In genomic region chr8:116945169-116945910, GRCm38 (mm10) we compare ENCODE assay signal across 13 mouse cellular contexts. TPM values are rescaled to one million over a fixed set of nuclear protein-coding genes. Genes with fewer than 3 reads are reported as not detected.
A peak's percentile ranks its signal among the peaks of the same experiment; 100 is the strongest.
DNase-seq lines count a peak whose midpoint lies in the region; ATAC-seq and TF ChIP-seq lines count a peak whose summit lies in the region.
"Had no signal": no experiment of that assay in that cellular context is flagged by ENCODE, and none has a peak within 500 bp of the region (broad histone marks: within the 10 kb centered on the region; RNA-seq: fewer than 3 reads in every experiment).

No protein-coding gene starts in this region.

- 0 out of 2 replicates have a peak overlapping the region, but pooled peaks have one; percentile 70 for H3K27ac ChIP-seq in gastrocnemius, adult 2 months
- H3K27ac ChIP-seq in layer of hippocampus, adult 2 months, result peak overlapping the region; percentile 68; the same call in 1 of the 2 replicates
- peak overlapping the region; percentile 52; the same call in 1 of the 2 replicates for H3K27ac ChIP-seq in ES-E14 (ENCODE audit: insufficient read depth, low read depth, low read length, poor library complexity, severe bottlenecking)
- peak overlapping the region; percentile 79 for H3K27ac ChIP-seq in liver, embryonic 13.5 days
- H3K27ac ChIP-seq: forebrain, embryonic 13.5 days; limb, embryonic 15.5 days; stomach, postnatal 0 days had no signal

- WGBS in liver, embryonic 13.5 days (ENCODE audit: insufficient replicate concordance), result 28% methylated on average over 9 of the region's 9 CpGs

- TF ChIP-seq CTCF in gastrocnemius, adult 2 months (IDR thresholded peaks at IDR 0.05), result no peak
- no peak for TF ChIP-seq CTCF in layer of hippocampus, adult 2 months (conservative IDR thresholded peaks at IDR 0.05)

- no peaks in the 10 kb centered on the region for H3K27me3 ChIP-seq in liver, embryonic 13.5 days
- H3K27me3 ChIP-seq: forebrain, embryonic 13.5 days; limb, embryonic 15.5 days had no signal

- DNase-seq in gastrocnemius, adult 2 months, result no peak
- no peak for DNase-seq in gastrocnemius, postnatal 36 days
- DNase-seq in layer of hippocampus, adult 2 months (ENCODE audit: low spot score in 2 of 2), result no peak
- DNase-seq in layer of hippocampus, postnatal 36 days, result no peak
- no peak for DNase-seq in ES-E14 (ENCODE audit: low read depth, low spot score)
- DNase-seq in liver, embryonic 13.5 days, result peak; percentile 65
- no peak for DNase-seq in urinary bladder, postnatal 25 days (ENCODE audit: low spot score)
- no peak for DNase-seq in cerebellum, adult 11-12 months
- DNase-seq: cerebellum, adult 18-20 months; kidney, postnatal 14 days had no signal

- H3K4me1 ChIP-seq in ES-E14 (ENCODE audit: control insufficient read depth in 2 of 2, insufficient read depth in 2 of 2, low read length in 2 of 2, poor library complexity in 1 of 2), result peaks cover 0 to 27% of the 10 kb centered on the region in 2 experiments; a peak in 3 of 4 replicates
- H3K4me1 ChIP-seq in liver, embryonic 13.5 days (replicated peaks), result peaks cover 61% of the 10 kb centered on the region

- ATAC-seq in liver, embryonic 13.5 days (ENCODE audit: low read depth), result peak; percentile 74
- ATAC-seq: forebrain, embryonic 13.5 days had no signal

- in situ Hi-C loops in ES-E14 (cut with MboI; ENCODE audit: low sequenced_read_pairs in 2 of 2, unreplicated experiment in 2 of 2), result no loop called here

- no peak overlapping the region for H3K4me3 ChIP-seq in gastrocnemius, adult 2 months
- no peak overlapping the region for H3K4me3 ChIP-seq in layer of hippocampus, adult 2 months
- no peak overlapping the region; a peak in 1 of 4 replicates for H3K4me3 ChIP-seq in ES-E14 (ENCODE audit: insufficient read depth in 1 of 2, low read depth in 1 of 2, low read length in 2 of 2, poor library complexity in 1 of 2, severe bottlenecking in 1 of 2)
- peak overlapping the region; percentile 98 for H3K4me3 ChIP-seq in liver, embryonic 13.5 days (replicated peaks)

- peak overlapping the region; percentile 98 for H3K4me2 ChIP-seq in liver, embryonic 13.5 days

- intact Hi-C loops in gastrocnemius, adult 2 months (cut with DNase I), result no loop called here
- intact Hi-C loops in gastrocnemius, postnatal 36 days (cut with DNase I), result no loop called here

- peak overlapping the region; percentile 8; the same call in 1 of the 2 replicates for H3K9ac ChIP-seq in ES-E14 (ENCODE audit: insufficient read depth, low read depth, low read length, poor library complexity, severe bottlenecking)
- peak overlapping the region; percentile 90 for H3K9ac ChIP-seq in liver, embryonic 13.5 days

- H3K36me3 ChIP-seq in ES-E14 (ENCODE audit: control insufficient read depth, insufficient read depth, low read length, poor library complexity, severe bottlenecking), result peaks cover 5% of the 10 kb centered on the region
- peaks cover 14% of the 10 kb centered on the region for H3K36me3 ChIP-seq in liver, embryonic 13.5 days

- no peaks in the 10 kb centered on the region for H3K9me3 ChIP-seq in ES-E14 (ENCODE audit: control insufficient read depth, insufficient read depth, low read depth, low read length)
- no peaks in the 10 kb centered on the region for H3K9me3 ChIP-seq in liver, embryonic 13.5 days (replicated peaks)
- H3K9me3 ChIP-seq: forebrain, embryonic 13.5 days; limb, embryonic 15.5 days had no signal

TF ChIP-seq in ES-E14, 5 proteins besides CTCF, POLR2A, EP300 and RAD21:
- TF ChIP-seq ZC3H11A (IDR thresholded peaks at IDR 0.05; ENCODE audit: borderline replicate concordance, low read depth, low read length), result no peak
- no peak for TF ChIP-seq HCFC1 (IDR thresholded peaks at IDR 0.05; ENCODE audit: borderline replicate concordance, insufficient read depth, low read length)
- TF ChIP-seq MAFK (IDR thresholded peaks at IDR 0.05; ENCODE audit: insufficient read depth, low read depth, low read length), result no peak
- TF ChIP-seq CHD2 (IDR thresholded peaks at IDR 0.05; ENCODE audit: low read depth, low read length), result no peak
- no peak for TF ChIP-seq ZNF384 (IDR thresholded peaks at IDR 0.05; ENCODE audit: low read depth, low read length)
TF ChIP-seq in ES-E14: peak in this region for 0.

RNA-seq across cellular contexts. Expression of gene Atmin, which starts 2.1 kb away (rescaled TPM):
- total RNA-seq in gastrocnemius, adult 2 months (2021), result 10 to 100 TPM; 22.5 to 23.1 TPM
- total RNA-seq in gastrocnemius, postnatal 36 days (2021), result 10 to 100 TPM; 16.9 to 18.9 TPM
- total RNA-seq in layer of hippocampus, adult 2 months (2021), result 10 to 100 TPM; 41.6 to 42.2 TPM
- 10 to 100 TPM; 37.7 to 39.9 TPM for total RNA-seq in layer of hippocampus, postnatal 36 days (2021)
- 19.9 and 21.1 TPM in 2 replicates for total RNA-seq in ES-E14 (2012; rRNA removed)
- polyA plus RNA-seq in liver, embryonic 13.5 days (2015; fragmentation: Nextera tagmentation; extraction: Ambion mirVana), result 4.6 and 5.2 TPM in 2 replicates

RNA-seq across cellular contexts. Expression of gene Cenpn, which starts 23.8 kb away (rescaled TPM):
- under 1 TPM; 0.43 to 0.50 TPM for total RNA-seq in gastrocnemius, adult 2 months (2021)
- total RNA-seq in gastrocnemius, postnatal 36 days (2021), result under 1 TPM; 0.56 to 0.64 TPM
- 1 to 10 TPM; 1.5 to 1.7 TPM for total RNA-seq in layer of hippocampus, adult 2 months (2021)
- total RNA-seq in layer of hippocampus, postnatal 36 days (2021), result 1 to 10 TPM; 1.0 to 1.4 TPM
- 27.1 and 30.2 TPM in 2 replicates for total RNA-seq in ES-E14 (2012; rRNA removed)
- polyA plus RNA-seq in liver, embryonic 13.5 days (2015; fragmentation: Nextera tagmentation; extraction: Ambion mirVana), result 33.2 and 36.2 TPM in 2 replicates

RNA-seq across cellular contexts. Expression of gene Cmc2, which starts 24.1 kb away (rescaled TPM):
- total RNA-seq in gastrocnemius, adult 2 months (2021), result 10 to 100 TPM; 23.6 to 30.6 TPM
- total RNA-seq in gastrocnemius, postnatal 36 days (2021), result 10 to 100 TPM; 23.1 to 30.7 TPM
- total RNA-seq in layer of hippocampus, adult 2 months (2021), result 10 to 100 TPM; 11.9 to 13.5 TPM
- total RNA-seq in layer of hippocampus, postnatal 36 days (2021), result 10 to 100 TPM; 13.2 to 16.0 TPM
- 24.4 and 33.4 TPM in 2 replicates for total RNA-seq in ES-E14 (2012; rRNA removed)
- polyA plus RNA-seq in liver, embryonic 13.5 days (2015; fragmentation: Nextera tagmentation; extraction: Ambion mirVana), result 89.0 and 93.9 TPM in 2 replicates

RNA-seq across cellular contexts. Expression of gene 1700030J22Rik, which starts 33.4 kb away (rescaled TPM):
- under 1 TPM; 0.10 to 0.33 TPM for total RNA-seq in gastrocnemius, adult 2 months (2021)
- total RNA-seq in gastrocnemius, postnatal 36 days (2021), result under 1 TPM; 0.18 to 0.27 TPM
- total RNA-seq in layer of hippocampus, adult 2 months (2021), result 1 to 10 TPM; 6.9 to 7.5 TPM
- total RNA-seq in layer of hippocampus, postnatal 36 days (2021), result 1 to 10 TPM; 8.0 TPM
- 1.1 and 1.3 TPM in 2 replicates for total RNA-seq in ES-E14 (2012; rRNA removed)
- 0.44 and 0.53 TPM in 2 replicates for polyA plus RNA-seq in liver, embryonic 13.5 days (2015; fragmentation: Nextera tagmentation; extraction: Ambion mirVana)

RNA-seq across cellular contexts. Expression of gene Gcsh, which starts 48.0 kb away (rescaled TPM):
- total RNA-seq in gastrocnemius, adult 2 months (2021), result 10 to 100 TPM; 37.6 to 45.5 TPM
- 10 to 100 TPM; 35.7 to 39.4 TPM for total RNA-seq in gastrocnemius, postnatal 36 days (2021)
- total RNA-seq in layer of hippocampus, adult 2 months (2021), result 10 to 100 TPM; 39.9 to 42.9 TPM
- 10 to 100 TPM; 40.3 to 46.2 TPM for total RNA-seq in layer of hippocampus, postnatal 36 days (2021)
- total RNA-seq in ES-E14 (2012; rRNA removed), result 134 and 195 TPM in 2 replicates
- polyA plus RNA-seq in liver, embryonic 13.5 days (2015; fragmentation: Nextera tagmentation; extraction: Ambion mirVana), result 90.2 and 91.0 TPM in 2 replicates

Comparison
In these comparisons a context has a peak if more than half of its experiments do, and no peak if none do; other contexts are left out.
1. RNA of gene Cenpn, which starts 23.8 kb away (total RNA-seq): 27.1 to 30.2 TPM in ES-E14; 1.5 to 1.7 TPM in layer of hippocampus, adult 2 months, 1.0 to 1.4 TPM in layer of hippocampus, postnatal 36 days, 0.56 to 0.64 TPM in gastrocnemius, postnatal 36 days and 0.43 to 0.50 TPM in gastrocnemius, adult 2 months; every median in the first group is over 10 times any median in the second.
2. Peak in every context shown above with its lines, with median percentiles within 50 percentile points of each other: H3K27ac ChIP-seq.